Mouse (Mus musculus): ENCODE data around the gene Il2rb.
A peak's percentile ranks its signal among the peaks of the same experiment; 100 is the strongest.

Il2rb gene

GRCm38 (mm10) chr15:78494968-78495406 is at the start of gene Il2rb:
Il2rb (minus strand) TSS chr15:78495271.
- DNase-seq = no peak

DNA sequence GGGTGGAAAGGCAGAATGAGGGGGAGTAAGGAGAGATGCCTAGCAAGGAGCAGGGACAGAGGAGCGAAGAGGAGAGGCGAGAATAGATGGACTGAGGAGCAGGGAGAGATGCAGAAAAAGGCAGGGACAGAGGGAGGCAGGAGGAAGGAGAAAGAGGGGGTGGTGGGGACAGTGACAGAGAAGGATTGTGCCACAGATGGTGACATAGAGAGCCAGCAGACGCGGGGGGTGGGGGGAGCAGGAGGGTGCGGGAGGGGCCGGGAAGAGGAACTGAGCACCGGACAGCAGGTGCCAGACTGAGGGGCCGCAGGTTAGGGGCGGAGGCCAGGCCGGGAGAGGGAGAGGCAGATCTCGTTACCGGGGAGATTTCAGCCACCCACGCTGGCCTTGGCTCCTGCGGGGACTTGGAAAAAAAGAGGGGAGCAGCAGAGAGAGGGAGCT is 49.5 kb upstream of the Il2rb start, which contains the start of gene Sstr3:
Gene Sstr3 (minus strand): TSS at position 125 of the 441 bp plus-strand sequence.
- DNase-seq = peak; percentile 85

DNA sequence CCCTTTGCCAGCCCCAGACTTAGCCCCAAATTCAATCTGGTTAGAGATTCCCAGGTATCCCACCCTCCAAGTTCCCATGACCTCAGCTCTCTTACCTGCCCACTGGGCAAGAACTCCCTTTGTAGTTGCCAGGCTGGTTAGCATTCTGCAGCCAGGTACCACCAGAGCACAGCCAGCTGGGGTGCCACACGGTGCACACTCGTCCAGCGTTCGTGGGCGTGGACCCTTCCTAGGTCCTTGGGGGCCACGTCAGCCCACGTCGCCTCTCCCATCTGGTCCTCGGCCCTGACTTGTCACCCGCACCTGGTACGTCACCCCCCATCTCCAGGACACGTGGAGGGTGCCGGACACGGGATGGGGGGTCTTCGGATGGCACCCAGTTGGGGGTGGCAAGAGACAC is 49.0 kb upstream of the Il2rb start:
- peak; percentile 70 for DNase-seq

- DNase-seq = peak; percentile 76
Measured at GRCm38 (mm10) chr15:78542767-78543303, 47.8 kb upstream of the Il2rb start.

GRCm38 (mm10) chr15:78542098-78542766 is 47.2 kb upstream of the Il2rb start:
- peak; percentile 80 for DNase-seq

DNA sequence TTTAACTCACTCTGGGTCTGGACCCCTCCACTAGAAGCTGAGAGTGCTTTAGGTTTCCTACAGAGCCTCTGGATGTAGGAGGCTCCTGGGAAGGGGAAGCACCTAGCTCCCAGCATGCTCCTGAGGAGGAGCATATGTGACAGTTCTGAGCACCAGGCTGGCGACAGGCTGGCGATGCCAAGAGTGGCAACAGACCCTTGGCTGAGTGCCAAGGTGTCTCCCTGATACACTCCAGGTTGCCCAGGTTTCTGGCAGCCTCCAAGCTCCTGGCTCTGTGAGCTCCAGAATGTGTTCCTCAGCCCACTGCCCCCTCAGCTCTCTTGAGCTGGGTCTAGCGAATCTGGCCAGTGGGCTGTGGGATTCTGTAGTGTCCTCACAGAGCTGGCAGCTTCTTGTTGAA is 46.5 kb upstream of the Il2rb start:
- DNase-seq = peak; percentile 91

DNA sequence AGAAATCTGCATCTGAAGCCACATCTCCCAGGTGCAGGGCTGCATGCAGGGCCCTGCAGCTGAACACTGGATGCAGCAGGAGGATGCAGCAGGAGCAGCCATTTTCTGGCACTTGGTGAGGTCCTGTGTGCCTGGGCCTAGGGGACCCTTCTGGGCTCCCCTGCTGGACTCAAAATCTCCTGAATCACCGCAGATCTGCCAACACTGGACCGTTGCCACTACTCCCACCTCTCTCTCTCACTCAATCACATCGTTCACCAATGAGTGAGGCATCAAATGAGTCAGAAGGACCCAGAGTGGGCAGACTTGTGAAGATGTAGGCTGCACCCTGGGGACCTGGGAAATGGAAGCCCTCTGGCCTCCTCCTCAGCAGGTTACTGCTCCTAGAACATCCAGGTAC is 46.0 kb upstream of the Il2rb start:
- DNase-seq = peak; percentile 40

- no peak for DNase-seq
Measured at GRCm38 (mm10) chr15:78535723-78536421, 40.8 kb upstream of the Il2rb start.

DNA sequence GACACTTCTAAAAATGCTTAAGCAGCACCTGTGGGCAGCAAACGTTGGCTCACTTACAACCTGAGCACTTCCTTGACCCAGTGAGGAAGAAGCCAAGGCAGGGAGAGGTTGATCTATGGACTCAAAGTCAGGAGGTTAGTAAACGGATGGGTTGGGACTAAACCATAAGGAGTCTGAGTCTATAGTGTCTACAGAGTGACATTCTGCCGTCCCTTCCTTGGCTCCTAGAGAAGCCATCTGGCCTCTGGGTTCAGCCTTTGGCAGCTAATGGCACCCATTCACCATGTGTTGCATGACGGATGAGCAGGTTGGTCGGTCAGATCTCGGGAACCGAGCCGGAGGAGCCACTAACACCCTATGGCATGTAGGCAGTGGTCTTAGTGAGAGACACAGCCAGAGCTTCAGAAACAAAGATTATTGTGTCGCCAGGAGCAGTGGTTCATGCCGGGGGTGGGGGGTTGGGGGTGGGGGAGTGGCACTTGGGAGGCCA is 38.3 kb upstream of the Il2rb start:
- DNase-seq = peak; percentile 90

GRCm38 (mm10) chr15:78532566-78533345 is 37.7 kb upstream of the Il2rb start:
- DNase-seq = no peak

DNA sequence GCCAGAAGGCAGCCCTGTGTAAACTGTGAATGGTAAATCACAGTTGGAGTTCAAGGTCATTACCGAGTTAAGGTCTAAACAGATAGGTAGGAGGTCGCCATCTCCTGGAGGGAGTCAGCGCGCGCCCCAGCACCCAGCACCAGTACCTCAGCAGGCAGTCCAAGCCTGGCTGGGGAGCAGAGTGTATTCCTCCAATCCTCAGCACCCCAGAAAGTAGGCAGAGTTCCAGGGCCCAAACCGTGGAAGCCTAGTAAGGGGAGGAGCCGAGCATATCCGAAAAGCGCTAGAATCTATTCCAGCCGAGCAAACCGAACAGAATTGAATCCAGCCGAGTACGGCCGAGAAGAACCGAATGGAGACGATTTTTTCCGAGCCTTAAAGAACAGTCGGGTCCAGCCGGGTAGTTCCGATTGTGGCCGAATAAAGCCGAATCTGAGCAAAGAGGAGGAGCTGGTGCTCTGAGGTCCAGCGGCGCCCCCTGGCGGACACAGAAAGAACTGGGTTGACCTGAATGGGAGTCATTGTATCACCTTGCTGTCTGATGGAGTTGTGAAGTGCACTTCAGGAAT is 36.9 kb upstream of the Il2rb start:
- peak; percentile 99 for DNase-seq

GRCm38 (mm10) chr15:78531451-78531720 is 36.3 kb upstream of the Il2rb start:
- peak; percentile 61 for DNase-seq

- peak; percentile 75 for DNase-seq
Measured at GRCm38 (mm10) chr15:78530671-78531450, 35.8 kb upstream of the Il2rb start, which contains the start of gene C1qtnf6. C1qtnf6 (minus strand) TSS chr15:78531416.

GRCm38 (mm10) chr15:78530141-78530540 is 35.1 kb upstream of the Il2rb start:
- peak; percentile 53 for DNase-seq

- DNase-seq = peak; percentile 74
Measured at GRCm38 (mm10) chr15:78529428-78529990, 34.4 kb upstream of the Il2rb start.

GRCm38 (mm10) chr15:78528726-78529411 is 33.8 kb upstream of the Il2rb start:
- no peak for DNase-seq

DNA sequence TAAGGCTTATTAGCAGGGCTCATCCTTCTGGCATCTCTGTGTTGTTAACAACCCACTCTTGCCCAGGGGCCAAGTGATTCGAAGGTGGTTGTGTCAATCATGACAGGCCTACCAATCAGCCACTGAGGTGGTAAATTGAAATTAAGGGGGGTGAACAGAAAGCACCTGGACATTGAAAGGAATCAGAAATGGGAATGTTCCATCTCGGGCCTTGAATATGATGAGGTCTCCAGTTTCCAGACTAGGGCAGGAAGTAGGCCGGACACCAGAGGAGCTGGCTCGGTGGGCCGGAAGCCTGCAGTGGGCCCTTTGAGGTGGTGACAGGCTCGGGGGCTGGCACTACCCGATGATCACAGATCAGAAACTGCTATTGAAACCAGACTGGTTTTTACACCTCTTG is 32.9 kb upstream of the Il2rb start:
- DNase-seq = no peak

- no peak for DNase-seq
Measured at GRCm38 (mm10) chr15:78524163-78524562, 29.1 kb upstream of the Il2rb start.

DNA sequence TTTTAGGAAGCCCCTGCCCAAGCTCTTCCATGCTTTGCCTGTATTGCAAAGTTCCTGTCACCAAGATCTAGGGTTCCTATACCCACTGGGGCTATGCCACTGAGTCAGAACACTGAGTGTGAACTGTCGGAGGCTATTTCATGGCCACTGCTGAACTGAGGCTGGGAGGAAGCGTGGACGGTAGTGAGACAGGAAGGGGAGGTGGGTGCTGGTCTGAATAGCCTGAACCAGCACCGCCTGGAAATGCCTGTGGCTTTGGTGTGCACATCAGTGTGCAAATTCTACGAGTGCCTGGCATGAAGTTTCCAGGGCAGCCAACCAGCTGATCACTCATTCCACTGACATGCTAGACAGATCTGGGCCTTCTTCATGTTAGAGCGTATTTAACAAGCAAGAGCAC is 26.8 kb upstream of the Il2rb start:
- DNase-seq = no peak

GRCm38 (mm10) chr15:78521331-78521730 is 26.3 kb upstream of the Il2rb start:
- DNase-seq = no peak

DNA sequence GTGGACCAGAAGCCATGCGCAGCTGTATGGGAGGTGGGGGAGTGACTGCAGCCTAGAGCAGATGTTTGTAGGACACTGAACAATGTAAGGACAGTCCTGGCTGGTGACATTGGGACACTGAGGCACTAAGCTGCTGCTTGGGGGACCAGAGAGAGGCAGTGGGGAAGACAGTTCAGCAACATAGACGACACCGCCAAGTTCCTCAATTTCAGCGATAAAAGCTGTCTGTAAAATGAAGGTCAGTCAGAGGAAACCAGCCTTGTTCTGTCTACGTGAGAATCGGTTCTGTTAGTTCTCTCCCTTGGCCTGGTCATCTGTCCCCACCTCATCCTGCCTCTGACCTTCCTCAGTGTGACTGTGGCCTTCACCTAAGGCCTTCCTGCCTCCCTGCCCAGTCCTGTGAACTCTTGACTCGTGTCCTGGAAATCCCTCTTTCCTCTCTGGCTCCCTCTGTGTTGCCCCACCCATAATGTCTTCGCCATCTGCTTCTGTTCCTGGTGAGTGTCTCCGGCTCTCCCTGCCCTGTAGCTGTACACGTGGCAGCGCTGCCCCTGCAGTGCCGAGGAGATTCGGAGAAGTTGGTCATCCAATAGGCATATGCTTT is 25.1 kb upstream of the Il2rb start:
- DNase-seq = no peak
